Mouse (Mus musculus) bone marrow, adult 2 months (tissue): ENCODE measurements at regions not wholly inside any gene's neighbourhood (a gene's known extent, or its start where the extent isn't known, plus 50 kb on each side); places are given as distances from the start of the nearest gene placed in this dataset.

ENCODE experiments used
- CTCF ChIP-seq: fragments of 200-500 bp; IDR thresholded peaks from 2 replicates; pipeline ENCODE4 v1.5.1; 2011; ENCODE audit warnings: low read length, control low read depth; ENCODE audit not compliant: control insufficient read depth, insufficient read depth
- POLR2A ChIP-seq: fragments of 200-500 bp; IDR thresholded peaks from 2 replicates; pipeline ENCODE4 v1.6.1; 2011; ENCODE audit warnings: low read depth, mild to moderate bottlenecking, control low read depth, low read length, borderline replicate concordance; ENCODE audit not compliant: control insufficient read depth

GRCm38 (mm10) chr1:98171291-98171690 lies 75.8 kb upstream of the Pam start:
- TF ChIP-seq CTCF = no peak
- TF ChIP-seq POLR2A = no peak
